Mouse (Mus musculus): ENCODE data around the gene Retreg3.

The Retreg3 gene

GRCm38 (mm10) chr11:101047502-101047901, 72.2 kb downstream of the Retreg3 start:
- DNase-seq: no peak

GRCm38 (mm10) chr11:101046440-101046839, 73.3 kb downstream of the Retreg3 start:
- no peak for DNase-seq

Measured in kidney, adult 11 months (tissue).